Comparison of ENCODE assay signal across 10 mouse cellular contexts in genomic region chr6:88936342-88937213, GRCm38 (mm10). TPM values are rescaled to one million over a fixed set of nuclear protein-coding genes. Genes with fewer than 3 reads are reported as not detected.
DNase-seq lines count a peak whose midpoint lies in the region; ATAC-seq and TF ChIP-seq lines count a peak whose summit lies in the region.
"Had no signal": no experiment of that assay in that cellular context is flagged by ENCODE, and none has a peak within 500 bp of the region (broad histone marks: within the 10 kb centered on the region; RNA-seq: fewer than 3 reads in every experiment).

No protein-coding gene starts in this region.

- TF ChIP-seq EP300 in CH12.LX (IDR thresholded peaks at IDR 0.05; ENCODE audit: low read length), result peak; percentile 55; the same call in 1 of the 2 replicates

- no peak for DNase-seq in hindbrain, embryonic 11.5 days (ENCODE audit: low spot score)
- DNase-seq in hindbrain, postnatal 0 days (ENCODE audit: low spot score), result no peak
- DNase-seq in A20 (ENCODE audit: low read depth, low spot score), result peak; percentile 89
- peak; percentile 76 for DNase-seq in CH12.LX (ENCODE audit: extremely low read depth)
- DNase-seq in gastrocnemius, postnatal 36 days, result no peak
- DNase-seq: adrenal gland, adult 2 months; kidney, adult 9 months; liver, embryonic 13.5 days had no signal

- H3K79me2 ChIP-seq in CH12.LX (replicated peaks; ENCODE audit: control insufficient read depth, extremely low read depth, insufficient read depth, poor library complexity, severe bottlenecking), result no peaks in the 10 kb centered on the region

- peak overlapping the region; percentile 90 for H3K27ac ChIP-seq in hindbrain, embryonic 11.5 days (ENCODE audit: low read depth, low read length)
- H3K27ac ChIP-seq in hindbrain, postnatal 0 days, result no peak overlapping the region
- H3K27ac ChIP-seq in CH12.LX (ENCODE audit: insufficient read depth, low read depth), result peak overlapping the region; percentile 8; the same call in 1 of the 2 replicates
- peak overlapping the region; percentile 90 for H3K27ac ChIP-seq in midbrain, embryonic 13.5 days
- H3K27ac ChIP-seq: liver, embryonic 13.5 days had no signal

- dilution Hi-C loops in CH12.LX (cut with MboI; ENCODE audit: extremely low pct_ligation_motif_present, extremely low pct_unique_long_range_greater_than_20kb, low sequenced_read_pairs), result no loop called here

- H3K36me3 ChIP-seq in hindbrain, embryonic 11.5 days (ENCODE audit: control insufficient read depth, insufficient read depth, low read length), result no peaks in the 10 kb centered on the region
- H3K36me3 ChIP-seq in hindbrain, postnatal 0 days (ENCODE audit: insufficient read depth, low read length), result no peaks in the 10 kb centered on the region
- no peaks in the 10 kb centered on the region for H3K36me3 ChIP-seq in CH12.LX (replicated peaks in 1 of 2; ENCODE audit: control insufficient read depth in 1 of 2, insufficient read depth in 1 of 2, low read length in 1 of 2)
- no peaks in the 10 kb centered on the region for H3K36me3 ChIP-seq in midbrain, embryonic 13.5 days
- H3K36me3 ChIP-seq: liver, embryonic 13.5 days had no signal

- WGBS in hindbrain, embryonic 11.5 days, result 67% methylated on average over 13 of the region's 13 CpGs
- WGBS in hindbrain, postnatal 0 days, result 56% methylated on average over 13 of the region's 13 CpGs
- WGBS in midbrain, embryonic 13.5 days, result 35% methylated on average over 13 of the region's 13 CpGs

- no peaks in the 10 kb centered on the region for H3K9me3 ChIP-seq in hindbrain, embryonic 11.5 days (ENCODE audit: control insufficient read depth, low read length)
- no peaks in the 10 kb centered on the region for H3K9me3 ChIP-seq in hindbrain, postnatal 0 days (ENCODE audit: low read length)
- no peaks in the 10 kb centered on the region for H3K9me3 ChIP-seq in CH12.LX (replicated peaks; ENCODE audit: low read length)
- no peaks in the 10 kb centered on the region for H3K9me3 ChIP-seq in midbrain, embryonic 13.5 days
- H3K9me3 ChIP-seq: liver, embryonic 13.5 days had no signal

- in situ Hi-C loops in CH12.LX (cut with MboI; ENCODE audit: low pct_ligation_motif_present, low pct_unique_long_range_greater_than_20kb, low sequenced_read_pairs), result loop anchor here (10.0 kb wide), 3 partner anchors 68 to 698 kb away; no protein-coding TSS in a partner anchor

- peaks cover 51% of the 10 kb centered on the region for H3K4me1 ChIP-seq in hindbrain, embryonic 11.5 days (replicated peaks; ENCODE audit: control insufficient read depth, insufficient read depth, low read length)
- peaks cover 27% of the 10 kb centered on the region for H3K4me1 ChIP-seq in hindbrain, postnatal 0 days (ENCODE audit: insufficient read depth, low read length)
- H3K4me1 ChIP-seq in CH12.LX (ENCODE audit: control insufficient read depth in 1 of 2, insufficient read depth in 2 of 2), result peaks cover 65 to 82% of the 10 kb centered on the region in 2 experiments
- peaks cover 86% of the 10 kb centered on the region for H3K4me1 ChIP-seq in midbrain, embryonic 13.5 days (replicated peaks)

- TF ChIP-seq RAD21 in CH12.LX (IDR thresholded peaks at IDR 0.05; ENCODE audit: low read depth, low read length), result no peak; the same call in none of the 2 replicates

- no peak overlapping the region for H3K4me2 ChIP-seq in hindbrain, embryonic 11.5 days (replicated peaks; ENCODE audit: low read depth, low read length)
- H3K4me2 ChIP-seq in hindbrain, postnatal 0 days (ENCODE audit: low read depth, low read length), result no peak overlapping the region
- no peak overlapping the region; the same call in 1 of the 2 replicates for H3K4me2 ChIP-seq in CH12.LX (ENCODE audit: insufficient read depth, low read depth, poor library complexity, severe bottlenecking)
- no peak overlapping the region for H3K4me2 ChIP-seq in midbrain, embryonic 13.5 days (replicated peaks)
- H3K4me2 ChIP-seq: liver, embryonic 13.5 days had no signal

- intact Hi-C loops in gastrocnemius, postnatal 36 days (cut with DNase I), result loop anchor here (5.0 kb wide), 1 partner anchor 306 kb away; no protein-coding TSS in a partner anchor

- TF ChIP-seq CTCF in hindbrain, postnatal 0 days (IDR thresholded peaks at IDR 0.05; ENCODE audit: low read depth), result no peak
- no peak for TF ChIP-seq CTCF in CH12.LX (conservative IDR thresholded peaks at IDR 0.05 in 1 of 2, IDR thresholded peaks at IDR 0.05 in 1 of 2; ENCODE audit: low read depth in 2 of 2, low read length in 2 of 2)

- no peak for ATAC-seq in hindbrain, embryonic 11.5 days (ENCODE audit: low FRiP score)
- no peak for ATAC-seq in hindbrain, postnatal 0 days
- ATAC-seq in midbrain, embryonic 13.5 days, result no peak
- ATAC-seq in monocyte, adult 5-6 weeks (replicated peaks; ENCODE audit: insufficient number of reproducible peaks, low FRiP score, low TSS enrichment, poor library complexity, severe bottlenecking), result no peak

- H3K9ac ChIP-seq in hindbrain, embryonic 11.5 days (ENCODE audit: low read depth, low read length), result peak overlapping the region; percentile 21; the same call in 1 of the 2 replicates
- H3K9ac ChIP-seq in hindbrain, postnatal 0 days (replicated peaks; ENCODE audit: low read length), result no peak overlapping the region
- no peak overlapping the region for H3K9ac ChIP-seq in CH12.LX (ENCODE audit: insufficient read depth, low read depth)
- no peak overlapping the region for H3K9ac ChIP-seq in midbrain, embryonic 13.5 days (replicated peaks)
- H3K9ac ChIP-seq: liver, embryonic 13.5 days had no signal

- TF ChIP-seq POLR2A in CH12.LX (IDR thresholded peaks at IDR 0.05; ENCODE audit: low read depth, low read length), result no peak

- H3K27me3 ChIP-seq in hindbrain, embryonic 11.5 days (ENCODE audit: control insufficient read depth, insufficient read depth, low read length), result no peaks in the 10 kb centered on the region
- H3K27me3 ChIP-seq in hindbrain, postnatal 0 days (ENCODE audit: insufficient read depth, low read length), result no peaks in the 10 kb centered on the region
- H3K27me3 ChIP-seq in CH12.LX (replicated peaks), result no peaks in the 10 kb centered on the region
- H3K27me3 ChIP-seq in midbrain, embryonic 13.5 days, result peaks cover 23% of the 10 kb centered on the region

- H3K4me3 ChIP-seq in hindbrain, embryonic 11.5 days (ENCODE audit: low read depth, low read length), result no peak overlapping the region
- no peak overlapping the region for H3K4me3 ChIP-seq in hindbrain, postnatal 0 days (ENCODE audit: low read length)
- H3K4me3 ChIP-seq in CH12.LX (replicated peaks in 1 of 3; ENCODE audit: low read depth in 2 of 3, low read length in 2 of 3, poor library complexity in 1 of 3), result no peak overlapping the region
- no peak overlapping the region for H3K4me3 ChIP-seq in midbrain, embryonic 13.5 days (replicated peaks)
- H3K4me3 ChIP-seq: liver, embryonic 13.5 days had no signal

TF ChIP-seq in CH12.LX, 34 proteins besides CTCF, POLR2A, EP300 and RAD21 (continues in another document):
- TF ChIP-seq GABPA (IDR thresholded peaks at IDR 0.05; ENCODE audit: insufficient replicate concordance, low read depth, low read length) (no peak), SIN3A (IDR thresholded peaks at IDR 0.05; ENCODE audit: low read length) (peak; percentile 50; the same call in 1 of the 2 replicates), ZC3H11A (IDR thresholded peaks at IDR 0.05; ENCODE audit: low read depth, low read length) (no peak), TCF12 (IDR thresholded peaks at IDR 0.05; ENCODE audit: low read depth, low read length) (peak; percentile 66; the same call in 1 of the 2 replicates), ETS1 (conservative IDR thresholded peaks at IDR 0.05; ENCODE audit: low read depth, low read length) (peak; percentile 76), KAT2A (IDR thresholded peaks at IDR 0.05; ENCODE audit: insufficient replicate concordance, low read length) (no peak), E2F4 (IDR thresholded peaks at IDR 0.05; ENCODE audit: insufficient replicate concordance, low read depth, low read length) (no peak), MAZ (IDR thresholded peaks at IDR 0.05; ENCODE audit: low read depth, low read length) (no peak), ELF1 (IDR thresholded peaks at IDR 0.05; ENCODE audit: low read depth, low read length) (0 out of 2 replicates have a peak, but pooled peaks have one; percentile 25), PAX5 (IDR thresholded peaks at IDR 0.05; ENCODE audit: low read length) (no peak), RCOR1 (conservative IDR thresholded peaks at IDR 0.05; ENCODE audit: low read depth, low read length) (no peak), UBTF (IDR thresholded peaks at IDR 0.05; ENCODE audit: low read depth, low read length) (no peak), ZKSCAN1 (IDR thresholded peaks at IDR 0.05; ENCODE audit: borderline replicate concordance, low read depth, low read length) (no peak), JUN (IDR thresholded peaks at IDR 0.05; ENCODE audit: insufficient read depth, low read depth, low read length) (no peak), CHD2 (IDR thresholded peaks at IDR 0.05; ENCODE audit: low read length) (no peak), NRF1 (IDR thresholded peaks at IDR 0.05; ENCODE audit: low read depth, low read length) (no peak), MAX (IDR thresholded peaks at IDR 0.05; ENCODE audit: low read length) (0 out of 2 replicates have a peak, but pooled peaks have one; percentile 47), IRF4 (IDR thresholded peaks at IDR 0.05; ENCODE audit: low read depth, low read length) (peak; percentile 74)

RNA-seq across cellular contexts. Expression of gene Tpra1, which starts 34.5 kb away (rescaled TPM):
- 40.1 and 45.4 TPM in 2 replicates for polyA plus RNA-seq in hindbrain, embryonic 11.5 days (2014; fragmentation: Nextera tagmentation; extraction: Ambion mirVana)
- total RNA-seq in hindbrain, postnatal 0 days (2014; rRNA removed), result 55.2 and 88.4 TPM in 2 replicates
- 49.4 and 56.0 TPM in 2 replicates for polyA plus RNA-seq in hindbrain, postnatal 0 days (2015; fragmentation: Nextera tagmentation; extraction: Ambion mirVana)
- 13.3 and 16.0 TPM in 2 replicates for total RNA-seq in CH12.LX (2012; rRNA removed)
- total RNA-seq in CH12.LX (2014; rRNA removed), result 9.3 and 12.2 TPM in 2 replicates
- polyA plus RNA-seq in CH12.LX (2012; ENCODE audit: insufficient read length, low read depth), result 13.5 and 15.6 TPM in 2 replicates
- polyA plus RNA-seq in midbrain, embryonic 13.5 days (2015; fragmentation: Nextera tagmentation; extraction: Ambion mirVana), result 66.9 and 70.2 TPM in 2 replicates
- 24.4 to 70.1 TPM (median 35.2 TPM) in 3 replicates for total RNA-seq in monocyte, adult 5-6 weeks (2017)
- 10 to 100 TPM; 24.4 to 27.4 TPM for total RNA-seq in gastrocnemius, postnatal 36 days (2021)

RNA-seq across cellular contexts. Expression of gene Mcm2, which starts 38.0 kb away (rescaled TPM):
- polyA plus RNA-seq in hindbrain, embryonic 11.5 days (2014; fragmentation: Nextera tagmentation; extraction: Ambion mirVana), result 146 and 191 TPM in 2 replicates
- 35.3 and 37.0 TPM in 2 replicates for total RNA-seq in hindbrain, postnatal 0 days (2014; rRNA removed)
- 21.7 and 23.3 TPM in 2 replicates for polyA plus RNA-seq in hindbrain, postnatal 0 days (2015; fragmentation: Nextera tagmentation; extraction: Ambion mirVana)
- total RNA-seq in CH12.LX (2012; rRNA removed) (130 and 153 TPM in 2 replicates), CH12.LX (2014; rRNA removed) (146 and 148 TPM in 2 replicates)
- polyA plus RNA-seq in CH12.LX (2012; ENCODE audit: insufficient read length, low read depth), result 148 and 207 TPM in 2 replicates
- polyA plus RNA-seq in midbrain, embryonic 13.5 days (2015; fragmentation: Nextera tagmentation; extraction: Ambion mirVana), result 66.2 and 71.9 TPM in 2 replicates
- total RNA-seq in monocyte, adult 5-6 weeks (2017), result 10.9 to 27.9 TPM (median 20.2 TPM) in 3 replicates
- total RNA-seq in gastrocnemius, postnatal 36 days (2021), result 1 to 10 TPM; 4.2 to 5.6 TPM

Comparison
In these comparisons a context has a peak if more than half of its experiments do, and no peak if none do; other contexts are left out.
1. DNase-seq: peak in A20 (single experiment) and CH12.LX (single experiment); none in hindbrain, embryonic 11.5 days (single experiment), hindbrain, postnatal 0 days (single experiment) and gastrocnemius, postnatal 36 days (0 of 2).